In the genomic region with DNA sequence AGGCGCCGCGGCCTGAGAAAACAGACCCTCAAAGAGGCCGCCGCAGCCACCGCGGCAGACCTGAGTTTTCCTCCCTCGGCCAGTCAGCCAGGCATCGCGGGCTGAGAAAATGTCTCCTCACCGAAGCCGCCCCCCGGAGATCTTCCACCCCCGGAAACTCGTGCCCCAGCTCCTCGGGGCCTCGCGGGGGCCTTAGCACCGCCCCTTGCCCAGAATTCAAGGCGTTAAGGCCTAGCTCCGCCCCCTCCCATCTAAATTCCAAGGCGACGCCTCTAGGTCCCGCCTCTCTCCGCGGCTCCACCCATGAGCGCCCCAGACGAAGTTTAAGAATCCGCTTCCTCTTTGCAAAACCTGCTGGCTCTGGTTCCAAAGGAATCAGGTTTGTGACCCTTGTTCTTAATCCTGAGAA, we compare ENCODE assay signal across 8 mouse cellular contexts. TPM values are rescaled to one million over a fixed set of nuclear protein-coding genes. Genes with fewer than 3 reads are reported as not detected.
DNase-seq lines count a peak whose midpoint lies in the region; ATAC-seq lines count a peak whose summit lies in the region.

Zrsr2 (minus strand) TSS at position 195 of the 409 bp plus-strand sequence.

- H3K4me1 ChIP-seq in hindbrain, embryonic 16.5 days (ENCODE audit: control insufficient read depth, insufficient read depth, low read depth, low read length), result no peaks in the 10 kb centered on the region
- peaks cover 44% of the 10 kb centered on the region for H3K4me1 ChIP-seq in megakaryocyte, embryonic 14.5 days

- peak; percentile 96 for ATAC-seq in hindbrain, embryonic 16.5 days

- H3K27ac ChIP-seq in hindbrain, embryonic 16.5 days (ENCODE audit: low read depth, low read length), result peak within 1 kb of the TSS; percentile 92

- peak within 1 kb of the TSS; percentile 83 for H3K9ac ChIP-seq in hindbrain, embryonic 16.5 days (ENCODE audit: low read depth, low read length)

- peak within 1 kb of the TSS; percentile 67 for H3K4me3 ChIP-seq in hindbrain, embryonic 16.5 days (ENCODE audit: low read length)
- H3K4me3 ChIP-seq in megakaryocyte, embryonic 14.5 days (replicated peaks), result peak within 1 kb of the TSS; percentile 95

- no peaks in the 10 kb centered on the region for H3K27me3 ChIP-seq in hindbrain, embryonic 16.5 days (replicated peaks; ENCODE audit: control insufficient read depth, insufficient read depth, low read length)
- peaks cover 6% of the 10 kb centered on the region for H3K27me3 ChIP-seq in megakaryocyte, embryonic 14.5 days (replicated peaks)

- no peaks in the 10 kb centered on the region for H3K9me3 ChIP-seq in hindbrain, embryonic 16.5 days (ENCODE audit: control insufficient read depth, low read length)
- peaks cover 9% of the 10 kb centered on the region for H3K9me3 ChIP-seq in megakaryocyte, embryonic 14.5 days

- peak within 1 kb of the TSS; percentile 64 for H3K4me2 ChIP-seq in hindbrain, embryonic 16.5 days (ENCODE audit: low read length)

- H3K36me3 ChIP-seq in hindbrain, embryonic 16.5 days (ENCODE audit: control insufficient read depth, insufficient read depth, low read length), result no peaks in the 10 kb centered on the region; the same call in 1 of the 2 replicates
- H3K36me3 ChIP-seq in megakaryocyte, embryonic 14.5 days (replicated peaks; ENCODE audit: low read length), result peaks cover 54% of the 10 kb centered on the region

- peak; percentile 95 for DNase-seq in ZHBTc4 (ENCODE audit: low read depth, low spot score)
- peak; percentile 49 to 62 for DNase-seq in cerebellum, postnatal 4 days (ENCODE audit: low spot score in 2 of 2)
- peak; percentile 87 for DNase-seq in gastrocnemius, adult 18-20 months (ENCODE audit: low spot score)
- peak; percentile 33 to 62 for DNase-seq in left cerebral cortex, adult 8-10 months (ENCODE audit: low spot score in 2 of 2)
- DNase-seq in right cerebral cortex, postnatal 10 days (ENCODE audit: low spot score in 2 of 2), result peak; percentile 85 to 89
- peak; percentile 59 for DNase-seq in urinary bladder, postnatal 25 days (ENCODE audit: low spot score)

- 24% methylated on average over 24 of the region's 29 CpGs for WGBS in hindbrain, embryonic 16.5 days

RNA-seq across cellular contexts. Expression of gene Zrsr2, which starts in this region (rescaled TPM):
- 10 to 100 TPM; 11.5 to 16.0 TPM for total RNA-seq in gastrocnemius, adult 18-20 months (2021)
- 55.6 and 60.1 TPM in 2 replicates for polyA plus RNA-seq in hindbrain, embryonic 16.5 days (2015; fragmentation: Nextera tagmentation; extraction: Ambion mirVana)
- total RNA-seq in left cerebral cortex, adult 8-10 months (2022), result 10 to 100 TPM; 30.5 to 54.2 (median 43.9) TPM
- 8.8 and 38.4 TPM in 2 replicates for polyA plus RNA-seq in megakaryocyte, embryonic 14.5 days (2012; ENCODE audit: insufficient read depth, low replicate concordance)

Comparison
In these comparisons a context has a peak if more than half of its experiments do, and no peak if none do; other contexts are left out.
1. Peak in every context shown above with its lines: DNase-seq, ATAC-seq, H3K4me3 ChIP-seq and H3K27ac ChIP-seq.